Mouse (Mus musculus) CD4-positive naive resting alpha-beta T cell, adult 57 days (primary cell): ENCODE results near the gene Cuedc2. TPM values are rescaled to one million over a fixed set of nuclear protein-coding genes. Genes with fewer than 3 reads are reported as not detected.

Experiments
- total RNA-seq: library from RNA; stranded (reverse); gene quantifications from one replicate; pipeline ENCODE4 v1.2.4, GENCODE M21; 2023

Gene Cuedc2
- total RNA-seq: 23.8 TPM

GRCm38 (mm10) chr19:46338331-46338936, at the start of gene Cuedc2:
TSS of gene Cuedc2 (minus strand) at chr19:46338702.

DNA sequence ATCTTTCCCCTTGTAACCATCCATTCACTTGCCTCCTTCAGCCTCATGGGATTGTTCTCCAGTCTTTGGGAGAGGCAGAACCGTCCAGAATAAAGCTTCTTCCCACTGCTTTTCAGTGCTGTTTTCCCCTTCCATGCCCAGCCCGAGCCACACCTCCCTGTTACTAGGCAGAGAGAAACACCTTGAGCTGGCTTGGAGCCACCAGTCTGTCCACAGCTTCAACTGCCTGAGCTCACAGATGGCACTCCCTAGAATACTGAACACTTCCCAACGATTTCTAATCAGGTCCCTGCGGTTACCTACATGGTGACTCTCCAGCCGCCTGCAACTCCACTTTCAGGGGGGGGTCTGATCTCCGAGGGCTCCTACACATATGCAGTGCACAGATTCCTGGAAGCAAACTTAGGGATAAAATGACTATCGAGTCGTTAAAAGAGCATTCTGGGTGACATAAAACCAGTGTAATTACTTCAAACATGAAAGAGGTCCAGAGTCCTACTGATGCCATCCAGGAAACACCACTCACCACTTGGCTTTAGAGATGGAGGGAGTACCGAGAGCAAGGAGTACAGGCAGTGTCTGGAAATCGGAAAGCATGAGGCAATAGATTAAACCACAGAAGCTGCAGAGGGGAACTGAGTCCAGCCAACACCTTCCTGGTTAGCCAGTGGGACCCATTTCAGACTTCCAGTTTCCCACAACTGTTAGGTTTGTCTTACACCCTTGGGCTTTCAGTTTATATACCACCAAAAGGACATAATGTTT, 11.8 kb upstream of the Cuedc2 start, which contains the start of gene 2310034G01Rik:
Gene 2310034G01Rik, minus strand, starts transcription at position 135 of the 765 bp plus-strand sequence.

DNA sequence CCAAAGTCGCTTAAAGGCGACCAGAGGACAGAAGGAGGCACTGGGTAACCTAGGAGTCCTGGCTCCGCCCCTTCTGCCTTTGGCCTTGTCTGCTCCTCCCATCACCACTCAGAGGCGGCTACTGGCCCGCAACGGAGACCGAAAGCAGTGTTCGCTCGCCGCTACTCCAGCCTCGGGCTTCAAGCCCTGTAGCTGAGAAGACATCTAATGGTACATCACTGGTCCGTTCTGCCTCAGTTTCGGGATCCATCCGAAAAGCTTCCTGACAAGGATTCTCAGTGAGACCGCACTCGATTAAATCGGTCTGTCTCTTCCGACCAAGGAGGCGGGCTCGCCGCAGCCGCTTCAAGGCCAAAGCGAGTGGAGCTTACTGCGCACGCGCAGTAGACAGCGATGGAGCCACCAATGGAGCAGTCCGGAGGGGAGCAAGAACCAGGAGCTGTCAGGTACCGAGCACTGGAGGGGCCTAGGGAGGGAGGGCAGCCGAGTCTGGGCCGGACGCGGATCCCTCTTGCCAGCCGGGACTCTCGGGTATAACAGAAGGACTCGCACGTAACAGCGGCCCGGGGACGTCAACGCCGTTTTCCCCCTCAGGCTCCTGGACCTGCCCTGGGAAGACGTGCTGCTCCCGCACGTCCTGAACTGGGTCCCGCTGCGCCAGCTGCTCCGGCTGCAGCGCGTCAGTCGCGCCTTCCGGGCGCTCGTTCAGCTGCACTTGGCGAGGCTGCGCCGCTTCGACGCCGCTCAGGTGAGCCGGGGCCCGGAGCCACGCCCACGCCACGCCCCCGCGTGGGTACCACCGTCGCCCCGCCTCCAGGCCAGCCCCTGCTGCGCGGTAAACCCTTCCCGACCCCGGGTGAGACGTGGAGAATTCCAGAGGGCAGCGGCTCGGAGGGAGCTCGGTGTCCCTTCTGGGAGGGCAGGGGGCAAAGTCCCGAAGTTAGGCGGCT, 10.1 kb downstream of the Cuedc2 start, which contains the start of gene Fbxl15:
Gene Fbxl15, plus strand, starts transcription at position 104 of the 950 bp plus-strand sequence.

GRCm38 (mm10) chr19:46326756-46327305, 11.7 kb downstream of the Cuedc2 start, which contains the start of gene Psd:
TSS of gene Psd (minus strand) at chr19:46327156.

DNA sequence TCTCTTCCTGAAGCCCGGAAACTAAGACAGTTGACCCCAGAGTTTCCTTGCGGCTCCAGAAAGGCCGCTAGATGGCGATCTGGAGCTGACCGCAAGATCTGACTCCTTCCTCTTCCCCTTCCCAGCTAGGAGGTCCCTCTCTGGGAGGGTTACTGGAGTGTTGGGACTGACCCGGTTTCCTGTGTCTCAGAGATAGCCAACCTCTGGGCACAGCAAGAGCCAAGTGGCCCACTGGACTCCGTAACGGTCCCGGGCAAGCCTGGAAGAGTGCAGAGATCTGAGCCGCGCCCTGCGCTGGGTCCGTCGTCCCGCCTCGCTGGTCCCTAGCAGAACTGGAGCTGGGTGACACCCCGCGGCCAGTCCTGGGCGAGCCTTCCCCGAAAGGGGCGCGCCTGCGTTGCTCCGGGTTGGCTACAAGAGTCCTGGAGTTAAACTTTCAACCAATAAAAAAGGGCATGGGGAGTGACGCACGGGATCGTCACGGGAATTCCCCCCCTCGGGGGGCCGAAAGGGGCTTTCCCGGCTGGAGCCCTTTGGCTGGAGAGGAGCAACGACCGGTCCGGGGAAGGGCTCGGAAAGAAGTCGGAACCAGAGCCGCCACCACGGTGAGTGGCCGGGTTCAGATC, 34.2 kb downstream of the Cuedc2 start, which contains the start of gene Nfkb2:
Gene Nfkb2, plus strand, starts transcription at position 105 of the 626 bp plus-strand sequence.

Other genes starting within 250 kb of the Cuedc2 start
- not detected for gene Elovl3, start 206.8 kb downstream of the Cuedc2 start, total RNA-seq
- not detected for gene Pitx3, start 190.4 kb downstream of the Cuedc2 start, total RNA-seq
- 91.5 TPM for gene Gbf1, start 186.2 kb downstream of the Cuedc2 start, total RNA-seq
- gene Nfkb2, start 34.4 kb downstream of the Cuedc2 start, total RNA-seq: 86.9 TPM
- 0.24 TPM for gene Psd, start 11.5 kb downstream of the Cuedc2 start, total RNA-seq
- 5.2 TPM for gene Fbxl15, start 10.5 kb downstream of the Cuedc2 start, total RNA-seq
- gene Mfsd13a, start 2.4 kb upstream of the Cuedc2 start, total RNA-seq: 5.4 TPM
- gene 2310034G01Rik, start 11.6 kb upstream of the Cuedc2 start, total RNA-seq: not detected
- gene Actr1a, start 57.0 kb upstream of the Cuedc2 start, total RNA-seq: 106 TPM
- 39.8 TPM for gene Sufu, start 58.2 kb upstream of the Cuedc2 start, total RNA-seq
- gene Trim8, start 163.0 kb upstream of the Cuedc2 start, total RNA-seq: 55.7 TPM
- gene Arl3, start 234.5 kb upstream of the Cuedc2 start, total RNA-seq: 14.2 TPM
- gene Sfxn2, start 234.7 kb upstream of the Cuedc2 start, total RNA-seq: 10.8 TPM